Mouse (Mus musculus): Measurements from ENCODE around the gene Plod1.

DNA sequence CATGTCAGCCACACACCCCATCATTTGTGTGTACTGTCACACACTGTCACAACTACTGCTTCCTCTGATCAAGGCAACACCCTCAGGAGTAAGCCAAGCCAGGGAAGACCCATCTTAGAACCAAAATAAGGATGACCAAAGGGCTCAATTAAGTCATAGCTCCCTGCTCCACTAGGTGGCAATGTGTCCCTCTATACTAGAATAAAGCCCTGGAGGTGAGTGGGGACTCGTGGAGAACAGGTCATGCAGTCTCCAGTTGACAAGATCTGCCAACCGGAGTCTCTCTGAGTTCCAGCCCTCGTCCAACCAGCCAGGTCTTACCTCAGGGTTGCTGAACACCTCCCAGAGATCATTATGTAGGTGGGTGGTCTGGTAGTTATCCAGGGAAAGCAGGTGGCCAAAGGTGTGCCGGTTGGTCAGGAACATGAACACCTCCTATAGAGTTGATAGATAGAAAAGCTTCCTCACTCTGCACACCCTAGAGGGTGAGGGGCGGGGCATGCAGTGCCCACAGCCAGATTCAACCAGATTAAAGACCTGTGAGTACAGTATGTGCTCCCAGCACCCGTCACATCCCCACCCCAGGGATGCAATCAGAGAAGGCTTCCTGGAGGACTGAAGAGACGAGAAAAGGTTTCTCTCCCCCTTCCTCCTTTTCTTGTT lies 18.0 kb downstream of the Plod1 start:
- no peak for TF ChIP-seq ZC3H11A (IDR thresholded peaks at IDR 0.05; ENCODE audit: low read depth, low read length)
- TF ChIP-seq TAL1 (IDR thresholded peaks at IDR 0.05; ENCODE audit: low read length): no peak

Measured in MEL (cell line).